Mouse (Mus musculus) ES-E14 (cell line): Measurements from ENCODE around the gene Olfr380.

Experiments used
- MAFK ChIP-seq: IDR thresholded peaks from 2 replicates; pipeline ENCODE4 v1.6.1; 2014; ENCODE audit warnings: mild to moderate bottlenecking, low read depth, low read length, inconsistent platforms; ENCODE audit not compliant: insufficient read depth
- ZC3H11A ChIP-seq: IDR thresholded peaks from 2 replicates; pipeline ENCODE4 v1.6.1; 2012; ENCODE audit warnings: low read depth, mild to moderate bottlenecking, inconsistent platforms, low read length, borderline replicate concordance
- ZNF384 ChIP-seq: IDR thresholded peaks from 2 replicates; pipeline ENCODE4 v1.6.1; 2012; ENCODE audit warnings: low read depth, low read length, inconsistent platforms

DNA sequence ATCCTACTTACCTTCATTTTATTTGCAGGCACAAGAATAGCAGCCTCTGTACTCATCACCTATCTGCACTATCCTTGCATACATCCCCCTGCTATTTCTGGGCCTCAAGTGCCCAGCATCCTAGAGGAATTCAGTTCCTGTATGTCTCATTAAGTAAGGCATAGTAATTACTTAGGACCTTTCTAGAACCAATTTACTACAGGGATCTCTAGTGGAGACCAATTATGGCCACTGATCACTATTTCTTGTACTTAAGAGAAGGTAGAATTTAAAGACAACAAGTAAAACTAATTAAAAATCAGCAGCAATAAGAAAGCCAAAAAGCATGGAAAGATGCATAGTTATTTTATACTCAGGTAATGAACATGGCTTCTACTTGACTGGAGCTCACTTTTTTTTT is 34.2 kb upstream of the Olfr380 start, which contains the start of gene Olfr381:
- TF ChIP-seq MAFK (no peak), ZNF384 (no peak), ZC3H11A (no peak)
